Mouse (Mus musculus) lung, adult 2 months (tissue): ENCODE results near the gene Btd. TPM values are rescaled to one million over a fixed set of nuclear protein-coding genes. Genes with fewer than 3 reads are reported as not detected.

Experiments used
- DNase-seq: peaks from one replicate; pipeline ENCODE4 v3.0.0; 2022
- H3K4me1 ChIP-seq: fragments of 200-500 bp; 2 replicates; pipeline ENCODE4 v1.6.1; 2011; ENCODE audit warnings: low read length; ENCODE audit not compliant: control insufficient read depth, insufficient read depth
- H3K4me3 ChIP-seq: fragments of 200-500 bp; replicated peaks from 2 replicates; pipeline ENCODE3; 2011; ENCODE audit warnings: low read depth, mild to moderate bottlenecking, control low read depth, low read length; ENCODE audit errors: extremely low read depth
- CTCF ChIP-seq: fragments of 200-500 bp; IDR thresholded peaks from 2 replicates; pipeline ENCODE4 v1.5.1; 2011; ENCODE audit warnings: mild to moderate bottlenecking, low read length, control low read depth; ENCODE audit not compliant: insufficient read depth
- POLR2A ChIP-seq: fragments of 200-500 bp; IDR thresholded peaks from 2 replicates; pipeline ENCODE4 v1.6.1; 2011; ENCODE audit warnings: low read depth, mild to moderate bottlenecking, control low read depth, low read length, borderline replicate concordance; ENCODE audit errors: extremely low read depth
- WGBS: fragments of 180-500 bp; shearing (Covaris S2); methylation state at CpG from one replicate; pipeline ENCODE4 v1.1.7; 2018; 5-methylcytosine and 5-hydroxymethylcytosine counted together
- polyA plus RNA-seq: library from polyadenylated mRNA; depleted of rRNA; stranded (reverse); fragments of >200 nt; gene quantifications from 2 replicates; pipeline ENCODE4 v1.2.3, GENCODE M21; 2012

The Btd gene
- polyA plus RNA-seq, 1 experiment = 52.3 TPM

- TF ChIP-seq POLR2A = no peak
- TF ChIP-seq CTCF = no peak
These were observed 29.0 kb downstream of the Btd start for GRCm38 (mm10) chr14:31669642-31670490.

DNA sequence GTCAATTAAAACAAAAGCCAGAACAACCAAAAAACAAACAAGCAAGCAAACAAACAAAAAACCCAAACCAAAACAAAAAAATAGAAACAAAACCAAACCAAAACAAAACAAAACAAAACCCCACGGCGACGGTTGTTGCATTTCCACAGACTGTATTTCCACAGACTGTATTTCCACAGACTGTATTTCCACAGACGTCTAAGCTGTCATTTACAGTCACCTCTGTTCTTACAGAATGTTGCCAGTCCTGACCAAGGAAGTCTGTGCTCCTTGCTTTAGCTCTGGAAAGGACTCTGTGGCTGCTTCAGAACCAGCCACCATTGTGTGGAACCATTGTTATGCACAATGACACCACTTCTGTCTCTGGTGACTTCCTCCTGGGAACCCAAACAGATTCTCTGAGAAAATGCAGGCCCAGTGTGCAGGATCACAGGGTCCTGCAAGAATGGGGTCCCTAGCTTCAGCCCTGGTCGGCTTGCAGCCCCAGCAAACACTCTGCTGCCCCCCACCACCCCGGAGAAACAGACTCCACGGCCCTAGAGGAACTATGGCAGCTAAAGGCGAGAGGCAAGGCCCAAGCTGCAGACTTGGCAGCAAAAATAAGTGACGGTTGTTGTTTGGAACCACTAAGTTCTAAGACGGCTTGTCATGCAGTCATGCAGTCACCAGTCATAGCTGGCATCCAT is 30.9 kb downstream of the Btd start:
- 71% methylated on average over 10 of the region's 10 CpGs for WGBS
- DNase-seq = no peak

More at GRCm38 (mm10) chr14:31669642-31670490, 29.0 kb downstream of the Btd start:
- WGBS = 39% methylated on average over 15 of the region's 15 CpGs
- Histone ChIP-seq H3K4me3 (no peak overlapping the region), H3K4me1 (peaks cover 17% of the 10 kb centered on the region)
- no peak for DNase-seq

DNA sequence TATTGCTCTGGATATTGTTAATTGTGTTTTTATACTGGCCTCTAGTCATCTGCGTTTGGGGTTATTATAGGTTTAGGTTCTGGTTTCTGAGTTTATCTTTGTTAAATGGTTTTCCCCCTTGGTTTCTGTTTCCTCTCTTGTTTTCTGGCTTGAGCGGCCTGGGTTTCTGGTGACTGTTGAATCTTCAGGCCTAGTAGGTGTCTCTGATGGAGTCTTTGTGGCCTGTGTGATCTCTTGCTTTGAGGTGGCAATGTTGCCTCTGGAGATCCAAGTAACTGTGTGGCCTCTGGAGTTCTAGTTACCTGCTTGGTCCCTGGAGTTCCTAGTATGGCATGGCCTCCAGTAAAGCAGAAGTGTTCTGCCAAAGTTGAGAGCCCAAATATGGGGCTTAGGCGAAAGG is 39.8 kb downstream of the Btd start:
- H3K4me1 ChIP-seq = no peaks in the 10 kb centered on the region
- no peak overlapping the region for H3K4me3 ChIP-seq
- TF ChIP-seq POLR2A (no peak), CTCF (no peak)
- no peak for DNase-seq
- WGBS = 89% methylated on average over 3 of the region's 3 CpGs

More for the DNA sequence above, 30.9 kb downstream of the Btd start:
- Histone ChIP-seq H3K4me1 (peaks cover 17% of the 10 kb centered on the region), H3K4me3 (no peak overlapping the region)
- TF ChIP-seq POLR2A (no peak), CTCF (no peak)

- DNase-seq = no peak
- TF ChIP-seq CTCF = no peak
- no peak for TF ChIP-seq POLR2A
- 82% methylated on average over 9 of the region's 9 CpGs for WGBS
- H3K4me1 ChIP-seq = no peaks in the 10 kb centered on the region
- H3K4me3 ChIP-seq = no peak overlapping the region
These were observed 40.5 kb downstream of the Btd start for GRCm38 (mm10) chr14:31681291-31681690.

DNA sequence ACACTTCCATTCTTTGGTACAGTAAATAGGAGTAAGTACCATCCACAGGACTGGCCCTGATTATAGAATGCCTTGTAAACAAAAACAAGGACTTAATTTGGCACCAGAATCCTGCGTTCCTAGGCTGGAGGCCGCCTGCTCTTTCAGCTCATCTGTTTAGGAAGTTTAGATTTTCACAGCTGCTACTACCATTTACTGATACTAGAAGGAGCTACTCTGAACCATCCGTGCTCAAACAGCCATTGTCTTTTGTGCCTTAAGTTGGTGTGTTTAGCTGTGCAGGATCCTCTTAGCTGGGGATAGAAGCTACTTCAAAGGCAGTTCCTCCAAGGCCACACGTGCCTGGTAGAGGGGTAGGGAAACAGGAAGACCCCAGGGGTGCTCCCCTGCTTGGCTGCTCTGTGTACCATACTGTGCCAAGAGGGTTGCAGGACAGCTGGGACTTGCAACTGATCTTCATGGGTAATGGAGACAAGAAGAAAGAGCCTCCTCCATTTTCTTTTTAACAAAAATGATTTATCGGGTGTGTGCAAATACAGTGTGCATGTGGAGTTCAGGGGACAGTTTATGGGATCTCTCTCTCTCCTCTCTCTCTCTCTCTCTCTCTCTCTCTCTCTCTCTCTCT is 41.2 kb downstream of the Btd start:
- TF ChIP-seq CTCF (no peak), POLR2A (no peak)
- WGBS = 41% methylated on average over 5 of the region's 5 CpGs
- Histone ChIP-seq H3K4me3 (no peak overlapping the region), H3K4me1 (no peaks in the 10 kb centered on the region)
- DNase-seq = no peak

GRCm38 (mm10) chr14:31683610-31684009 is 42.8 kb downstream of the Btd start:
- no peaks in the 10 kb centered on the region for H3K4me1 ChIP-seq
- H3K4me3 ChIP-seq = no peak overlapping the region
- no peak for TF ChIP-seq POLR2A
- no peak for TF ChIP-seq CTCF
- 88% methylated on average over 2 of the region's 2 CpGs for WGBS
- no peak for DNase-seq

DNA sequence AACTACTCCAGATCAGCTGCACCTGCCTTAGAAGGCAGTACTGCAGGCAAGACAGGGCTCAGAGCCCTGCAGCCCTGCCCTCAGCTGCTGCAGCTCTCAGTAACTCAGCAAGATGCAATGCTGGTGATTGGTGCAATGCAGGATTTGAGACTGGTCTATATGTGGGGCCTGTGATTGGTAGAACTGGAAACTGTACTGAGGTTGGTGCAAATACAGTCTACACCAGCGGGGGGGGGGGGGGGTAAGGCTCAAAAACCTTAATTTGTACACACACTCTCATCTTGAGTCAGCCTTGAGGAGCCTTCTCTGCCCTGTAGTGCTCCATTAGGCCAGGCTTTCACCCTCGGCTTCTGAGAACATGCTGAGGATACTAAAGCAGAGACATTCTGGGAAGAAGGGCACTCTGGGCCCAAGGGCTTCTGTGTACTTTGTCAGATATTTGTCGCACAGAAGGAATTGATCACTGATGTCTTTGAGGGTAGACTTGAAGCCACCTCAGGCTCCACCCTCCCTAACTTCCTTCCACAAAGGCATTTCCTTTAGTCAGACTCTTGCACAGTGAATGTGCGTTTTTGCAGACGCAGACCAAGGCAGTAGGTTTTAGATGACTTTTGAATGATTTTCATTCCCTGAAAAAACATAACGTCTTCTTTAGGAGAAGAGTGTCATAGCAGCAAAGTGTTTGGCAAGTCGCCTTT is 43.7 kb downstream of the Btd start:
- Histone ChIP-seq H3K4me3 (no peak overlapping the region), H3K4me1 (no peaks in the 10 kb centered on the region)
- WGBS = 46% methylated on average over 7 of the region's 7 CpGs
- DNase-seq = no peak
- TF ChIP-seq POLR2A = no peak
- TF ChIP-seq CTCF = no peak

GRCm38 (mm10) chr14:31685680-31686079 is 44.9 kb downstream of the Btd start:
- 79% methylated on average over 10 of the region's 10 CpGs for WGBS
- no peaks in the 10 kb centered on the region for H3K4me1 ChIP-seq
- H3K4me3 ChIP-seq = no peak overlapping the region
- TF ChIP-seq CTCF (no peak), POLR2A (no peak)
- no peak for DNase-seq

- no peak for TF ChIP-seq CTCF
- TF ChIP-seq POLR2A = no peak
- WGBS = 85% methylated on average over 1 of the region's 1 CpGs
- no peak overlapping the region for H3K4me3 ChIP-seq
- no peaks in the 10 kb centered on the region for H3K4me1 ChIP-seq
- no peak for DNase-seq
These were observed 45.4 kb downstream of the Btd start for GRCm38 (mm10) chr14:31686231-31686630.
